ENCODE assay signal across 24 mouse cellular contexts in genomic region chr19:8019329-8019851, GRCm38 (mm10). TPM values are rescaled to one million over a fixed set of nuclear protein-coding genes. Genes with fewer than 3 reads are reported as not detected.
A peak's percentile ranks its signal among the peaks of the same experiment; 100 is the strongest.
DNase-seq lines count a peak whose midpoint lies in the region; ATAC-seq lines count a peak whose summit lies in the region.
"Not testable (repeated sequence)": the region's sequence is repeated elsewhere in the genome, so short reads cannot be mapped to it uniquely, and the experiment has no call there.
"Had no signal": no experiment of that assay in that cellular context is flagged by ENCODE, and none has a peak within 500 bp of the region (broad histone marks: within the 10 kb centered on the region; RNA-seq: fewer than 3 reads in every experiment).

No protein-coding gene starts in this region.

- H3K36me3 ChIP-seq in liver, embryonic 12.5 days; macrophage (ENCODE audit: inconsistent target): not testable (repeated sequence)

- ATAC-seq in activated CD4-positive, CD25-positive, alpha-beta regulatory T cell, adult 4 months, result peak; percentile 34
- not testable (repeated sequence) for ATAC-seq in liver, embryonic 12.5 days

- not testable (repeated sequence) for H3K4me1 ChIP-seq in liver, embryonic 12.5 days

- H3K79me2 ChIP-seq in macrophage (ENCODE audit: inconsistent target), result not testable (repeated sequence)

- H3K27ac ChIP-seq in liver, embryonic 12.5 days, result not testable (repeated sequence)
- peak overlapping the region; percentile 95 for H3K27ac ChIP-seq in macrophage

- H3K27me3 ChIP-seq in liver, embryonic 12.5 days (replicated peaks), result not testable (repeated sequence)

- DNase-seq in CD4-positive, CD25-positive, alpha-beta regulatory T cell, adult 2 months (ENCODE audit: low read depth, low spot score), result peak; percentile 61
- peak; percentile 91 for DNase-seq in heart, adult 11 months
- DNase-seq in naive thymus-derived CD4-positive, alpha-beta T cell, adult 2 months (ENCODE audit: low read depth), result peak; percentile 61
- DNase-seq in spleen, postnatal 36 days (ENCODE audit: low spot score in 2 of 2), result peak; percentile 49 to 60
- DNase-seq in thymus, postnatal 4 days, result peak; percentile 36

- H3K4me2 ChIP-seq in liver, embryonic 12.5 days, result peak overlapping the region; percentile 29; the same call in 1 of the 2 replicates

- H3K9me3 ChIP-seq in liver, embryonic 12.5 days (replicated peaks), result not testable (repeated sequence)

- H3K4me3 ChIP-seq in liver, embryonic 12.5 days, result peak overlapping the region; percentile 2; the same call in 1 of the 2 replicates
- H3K4me3 ChIP-seq in macrophage (ENCODE audit: inconsistent target), result peak overlapping the region; percentile 33

- WGBS in liver, embryonic 12.5 days (ENCODE audit: insufficient replicate concordance), result 63% methylated on average over 17 of the region's 17 CpGs
- 23% methylated on average over 11 of the region's 17 CpGs for WGBS in macrophage (ENCODE audit: missing documents)

- H3K9ac ChIP-seq in liver, embryonic 12.5 days, result not testable (repeated sequence)

RNA-seq across cellular contexts. Expression of gene Slc22a27, which starts 53.6 kb away (rescaled TPM):
- polyA plus RNA-seq in activated CD4-positive, CD25-positive, alpha-beta regulatory T cell, adult 4 months (2017; shearing (Covaris generic)), result not detected
- polyA plus RNA-seq in liver, embryonic 12.5 days (2016; fragmentation: Nextera tagmentation; extraction: Ambion mirVana), result not detected in 2 replicates
- not detected for total RNA-seq in macrophage (2018; cell fraction: chromatin; rRNA removed)
- total RNA-seq in macrophage (2018; cell fraction: cytosol; rRNA removed), result not detected
- not detected for total RNA-seq in macrophage (2018; cell fraction: nucleus; rRNA removed)
- not detected in 3 replicates for polyA plus RNA-seq in macrophage (2018)
- total RNA-seq: adrenal gland, postnatal 36 days; ES-E14; gastrocnemius, adult 18-20 months; hematopoietic stem cell, adult 5-6 weeks; layer of hippocampus, postnatal 10 days; left cerebral cortex, adult 8-10 months had no signal
- polyA plus RNA-seq: embryonic facial prominence, embryonic 10.5 days; forebrain, embryonic 11.5 days; gonadal fat pad, adult 2 months; heart, embryonic 13.5 days; hindbrain, embryonic 16.5 days; large intestine, adult 2 months; limb, embryonic 10.5 days; lung, embryonic 16.5 days; midbrain, embryonic 16.5 days; neural tube, embryonic 13.5 days had no signal

Comparison
In these comparisons a context has a peak if more than half of its experiments do, and no peak if none do; other contexts are left out.
1. DNase-seq: peak in every context shown above with its lines; median percentile 91 in heart, adult 11 months; 61 in CD4-positive, CD25-positive, alpha-beta regulatory T cell, adult 2 months; 61 in naive thymus-derived CD4-positive, alpha-beta T cell, adult 2 months; 54 in spleen, postnatal 36 days; 36 in thymus, postnatal 4 days.